Mouse (Mus musculus) spleen, embryonic (tissue): ENCODE measurements around the gene Zfp87.

Source experiments
- CTCF ChIA-PET: fragments of 350-600 bp; sonication (Branson Sonifier 250); formaldehyde crosslinking; loops from one replicate; lab custom pipeline; 2022; lab: Charles Lee

The Zfp87 gene

GRCm38 (mm10) chr13:67525753-67526410, at the start of gene Zfp87, which contains the start of gene Gm26965:
TSS of gene Zfp87 (minus strand) at chr13:67526177.
TSS of gene Gm26965 (minus strand) at chr13:67526151.
- CTCF ChIA-PET, result no interaction called here

- CTCF ChIA-PET, result no interaction called here
Observed at GRCm38 (mm10) chr13:67572591-67573189, 46.7 kb upstream of the Zfp87 start.

- CTCF ChIA-PET, result interaction anchor here (0.6 kb wide), 1 partner anchor 208 kb away, joined by 4 read pairs; no protein-coding TSS in a partner anchor
Observed at GRCm38 (mm10) chr13:67553730-67554129, 27.8 kb upstream of the Zfp87 start, which contains the start of gene Zfp748. TSS of gene Zfp748 (minus strand) at chr13:67553830.

- CTCF ChIA-PET, result no interaction called here
Observed at GRCm38 (mm10) chr13:67552505-67553346, 26.7 kb upstream of the Zfp87 start.

- CTCF ChIA-PET, result no interaction called here
Observed at GRCm38 (mm10) chr13:67545941-67546340, 20.0 kb upstream of the Zfp87 start.

- CTCF ChIA-PET, result no interaction called here
Observed at GRCm38 (mm10) chr13:67527049-67527730, 1.2 kb upstream of the Zfp87 start.

GRCm38 (mm10) chr13:67500908-67501307, 25.1 kb downstream of the Zfp87 start:
- CTCF ChIA-PET, result interaction anchor here (0.6 kb wide), 1 partner anchor 79 kb away, joined by 8 read pairs; no protein-coding TSS in a partner anchor

GRCm38 (mm10) chr13:67500084-67500719, 25.8 kb downstream of the Zfp87 start, which contains the start of gene Zfp58:
TSS of gene Zfp58 (minus strand) at chr13:67500555.
- CTCF ChIA-PET, result no interaction called here

GRCm38 (mm10) chr13:67495631-67496030, 30.3 kb downstream of the Zfp87 start:
- CTCF ChIA-PET, result no interaction called here

- CTCF ChIA-PET, result no interaction called here
Observed at GRCm38 (mm10) chr13:67484424-67484811, 41.6 kb downstream of the Zfp87 start.

- CTCF ChIA-PET, result no interaction called here
Observed at GRCm38 (mm10) chr13:67483625-67484423, 42.2 kb downstream of the Zfp87 start, which contains the start of gene Zfp874b. TSS of gene Zfp874b (minus strand) at chr13:67484258.

- CTCF ChIA-PET, result no interaction called here
Observed at GRCm38 (mm10) chr13:67481528-67481927, 44.4 kb downstream of the Zfp87 start.

- CTCF ChIA-PET, result interaction anchor here (0.6 kb wide), 1 partner anchor 259 kb away, joined by 6 read pairs; no protein-coding TSS in a partner anchor
Observed at GRCm38 (mm10) chr13:67469274-67469673, 56.7 kb downstream of the Zfp87 start.
